ENCODE assay signal across 5 mouse cellular contexts in the genomic region with DNA sequence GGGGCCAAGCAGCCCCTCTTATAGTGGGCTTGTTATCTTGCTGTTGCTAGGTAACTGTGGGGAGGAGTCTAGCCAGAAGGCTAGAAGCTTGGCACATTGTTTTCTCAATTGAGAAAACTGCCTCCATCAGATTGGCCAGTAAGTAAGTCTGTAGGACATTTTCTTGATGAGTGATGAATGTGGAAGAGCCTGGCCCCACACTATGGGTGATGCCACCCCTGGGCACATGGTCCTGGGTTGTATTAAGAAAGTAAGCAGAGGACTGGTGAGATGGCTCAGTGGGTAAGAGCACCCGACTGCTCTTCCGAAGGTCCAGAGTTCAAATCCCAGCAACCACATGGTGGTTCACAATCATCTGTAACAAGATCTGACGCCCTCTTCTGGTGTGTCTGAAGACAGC.
DNase-seq lines count a peak whose midpoint lies in the region; ATAC-seq and TF ChIP-seq lines count a peak whose summit lies in the region.
"Not testable (repeated sequence)": the region's sequence is repeated elsewhere in the genome, so short reads cannot be mapped to it uniquely, and the experiment has no call there.

No protein-coding gene starts in this region.

- DNase-seq in forebrain, embryonic 14.5 days (ENCODE audit: low spot score); hindbrain, embryonic 11.5 days (ENCODE audit: low spot score); layer of hippocampus, adult 2 months (ENCODE audit: low spot score in 2 of 2); neural tube, embryonic 11.5 days (ENCODE audit: low spot score): not testable (repeated sequence)

- TF ChIP-seq CTCF in layer of hippocampus, adult 2 months (conservative IDR thresholded peaks at IDR 0.05): 0 out of 2 replicates have a peak, but pooled peaks have one; percentile 7

- ATAC-seq in forebrain, embryonic 14.5 days: peak; percentile 15; the same call in 1 of the 2 replicates
- peak; percentile 34; the same call in 1 of the 2 replicates for ATAC-seq in hindbrain, embryonic 11.5 days (ENCODE audit: low FRiP score)
- ATAC-seq in midbrain, embryonic 12.5 days (ENCODE audit: low FRiP score, low read depth): peak; percentile 52
- ATAC-seq in neural tube, embryonic 11.5 days (ENCODE audit: insufficient read depth, low FRiP score, low TSS enrichment): 0 out of 2 replicates have a peak, but pooled peaks have one; percentile 13

- not testable (repeated sequence) for H3K4me3 ChIP-seq in forebrain, embryonic 14.5 days (ENCODE audit: low read depth, low read length); hindbrain, embryonic 11.5 days (ENCODE audit: low read depth, low read length); layer of hippocampus, adult 2 months; midbrain, embryonic 12.5 days; neural tube, embryonic 11.5 days (ENCODE audit: low read depth, low read length)

- H3K4me2 ChIP-seq in forebrain, embryonic 14.5 days (ENCODE audit: low read length); hindbrain, embryonic 11.5 days (replicated peaks; ENCODE audit: low read depth, low read length); midbrain, embryonic 12.5 days (replicated peaks); neural tube, embryonic 11.5 days (ENCODE audit: low read depth): not testable (repeated sequence)

- H3K4me1 ChIP-seq in forebrain, embryonic 14.5 days (ENCODE audit: control insufficient read depth, insufficient read depth, low read length); hindbrain, embryonic 11.5 days (replicated peaks; ENCODE audit: control insufficient read depth, insufficient read depth, low read length); midbrain, embryonic 12.5 days; neural tube, embryonic 11.5 days (ENCODE audit: control insufficient read depth, insufficient read depth, low read length): not testable (repeated sequence)

- H3K27ac ChIP-seq in forebrain, embryonic 14.5 days (ENCODE audit: low read depth, low read length); hindbrain, embryonic 11.5 days (ENCODE audit: low read depth, low read length); layer of hippocampus, adult 2 months; midbrain, embryonic 12.5 days (replicated peaks); neural tube, embryonic 11.5 days (ENCODE audit: low read depth, low read length): not testable (repeated sequence)

- WGBS in forebrain, embryonic 14.5 days: 84% methylated on average over 3 of the region's 3 CpGs
- WGBS in hindbrain, embryonic 11.5 days: 90% methylated on average over 3 of the region's 3 CpGs
- 85% methylated on average over 3 of the region's 3 CpGs for WGBS in midbrain, embryonic 12.5 days
- 78% methylated on average over 3 of the region's 3 CpGs for WGBS in neural tube, embryonic 11.5 days

- H3K27me3 ChIP-seq in forebrain, embryonic 14.5 days (replicated peaks; ENCODE audit: control insufficient read depth, insufficient read depth, low read length); hindbrain, embryonic 11.5 days (ENCODE audit: control insufficient read depth, insufficient read depth, low read length); midbrain, embryonic 12.5 days; neural tube, embryonic 11.5 days (ENCODE audit: control insufficient read depth, insufficient read depth, low read length): not testable (repeated sequence)

- H3K36me3 ChIP-seq in forebrain, embryonic 14.5 days (ENCODE audit: control insufficient read depth, insufficient read depth, low read length); hindbrain, embryonic 11.5 days (ENCODE audit: control insufficient read depth, insufficient read depth, low read length); neural tube, embryonic 11.5 days (ENCODE audit: control insufficient read depth, insufficient read depth, low read length): not testable (repeated sequence)
- peaks cover 15% of the 10 kb centered on the region; the same call in 1 of the 2 replicates for H3K36me3 ChIP-seq in midbrain, embryonic 12.5 days

- H3K9me3 ChIP-seq in forebrain, embryonic 14.5 days (replicated peaks; ENCODE audit: control insufficient read depth, low read length); hindbrain, embryonic 11.5 days (ENCODE audit: control insufficient read depth, low read length); midbrain, embryonic 12.5 days; neural tube, embryonic 11.5 days (ENCODE audit: control insufficient read depth, low read length): not testable (repeated sequence)

- H3K9ac ChIP-seq in forebrain, embryonic 14.5 days (ENCODE audit: low read length); hindbrain, embryonic 11.5 days (ENCODE audit: low read depth, low read length); midbrain, embryonic 12.5 days (replicated peaks); neural tube, embryonic 11.5 days (ENCODE audit: low read length): not testable (repeated sequence)
